Mouse (Mus musculus): Measurements from ENCODE around the gene Mctp1. TPM values are rescaled to one million over a fixed set of nuclear protein-coding genes. Genes with fewer than 3 reads are reported as not detected.

The Mctp1 gene
- polyA plus RNA-seq, 1 experiment from 2014 or later, result 4.0 TPM

Other genes with a start within 250 kb of the Mctp1 start
- 0.99 and 1.1 TPM in 2 replicates for gene Fam81b, start 79.5 kb upstream of the Mctp1 start, polyA plus RNA-seq (2014; fragmentation: Nextera tagmentation; extraction: Ambion mirVana)

All from forebrain, embryonic 14.5 days (tissue).